Mouse (Mus musculus) hindbrain, embryonic 14.5 days (tissue): Measurements from ENCODE around the gene Tpsg1. TPM values are rescaled to one million over a fixed set of nuclear protein-coding genes. Genes with fewer than 3 reads are reported as not detected.

Experiments used
- ATAC-seq: fragments of 200-750 bp; cut with Nextera tagmentation; 2 replicates; pipeline ENCODE4 v1.8.0; 2017; ENCODE audit warnings: moderate number of reproducible peaks, mild to moderate bottlenecking, moderate TSS enrichment, moderate library complexity; ENCODE audit not compliant: low FRiP score
- DNase-seq: peaks from one replicate; pipeline ENCODE4 v3.0.0-alpha.2; 2015; ENCODE audit warnings: low spot score
- H3K27ac ChIP-seq: fragments of 300-500 bp; sonication (generic); 2 replicates; pipeline ENCODE4 v1.5.1; 2014; ENCODE audit warnings: mild to moderate bottlenecking, moderate library complexity
- H3K27me3 ChIP-seq: fragments of 300-500 bp; sonication (generic); 2 replicates; pipeline ENCODE4 v1.6.1; 2014; ENCODE audit warnings: mild to moderate bottlenecking, low read length, mixed read lengths; ENCODE audit not compliant: control insufficient read depth, insufficient read depth
- H3K36me3 ChIP-seq: fragments of 300-500 bp; sonication (generic); replicated peaks from 2 replicates; pipeline ENCODE4 v1.6.1; 2014; ENCODE audit not compliant: control insufficient read depth, insufficient read depth
- H3K4me1 ChIP-seq: fragments of 300-500 bp; sonication (generic); replicated peaks from 2 replicates; pipeline ENCODE4 v1.6.1; 2014; ENCODE audit warnings: antibody characterized with exemption, low read length, mixed read lengths; ENCODE audit not compliant: control insufficient read depth, insufficient read depth
- H3K4me2 ChIP-seq: fragments of 300-500 bp; sonication (generic); replicated peaks from 2 replicates; pipeline ENCODE4 v1.6.1; 2014; ENCODE audit warnings: mild to moderate bottlenecking, moderate library complexity
- H3K4me3 ChIP-seq: fragments of 300-500 bp; sonication (generic); replicated peaks from 2 replicates; pipeline ENCODE4 v1.5.1; 2014; ENCODE audit warnings: mild to moderate bottlenecking, low read length
- H3K9ac ChIP-seq: fragments of 300-500 bp; sonication (generic); 2 replicates; pipeline ENCODE4 v1.6.1; 2014
- H3K9me3 ChIP-seq: fragments of 300-500 bp; sonication (generic); 2 replicates; pipeline ENCODE4 v1.6.1; 2016; ENCODE audit warnings: low read length; ENCODE audit not compliant: control insufficient read depth
- WGBS: fragments of 180-500 bp; shearing (Covaris S2); extraction: QIAGEN DNeasy Blood & Tissue Kit; methylation state at CpG from one replicate; pipeline ENCODE4 v1.1.7; 2014; 5-methylcytosine and 5-hydroxymethylcytosine counted together
- polyA plus RNA-seq: library from polyadenylated mRNA; unstranded; fragments of >200 nt; fragmentation: Nextera tagmentation; extraction: Ambion mirVana; gene quantifications from 2 replicates; pipeline ENCODE4 v1.2.1, GENCODE M21; 2014

Gene Tpsg1
- polyA plus RNA-seq: 1.2 TPM in 1 of 2 replicates, not detected in the other

DNA sequence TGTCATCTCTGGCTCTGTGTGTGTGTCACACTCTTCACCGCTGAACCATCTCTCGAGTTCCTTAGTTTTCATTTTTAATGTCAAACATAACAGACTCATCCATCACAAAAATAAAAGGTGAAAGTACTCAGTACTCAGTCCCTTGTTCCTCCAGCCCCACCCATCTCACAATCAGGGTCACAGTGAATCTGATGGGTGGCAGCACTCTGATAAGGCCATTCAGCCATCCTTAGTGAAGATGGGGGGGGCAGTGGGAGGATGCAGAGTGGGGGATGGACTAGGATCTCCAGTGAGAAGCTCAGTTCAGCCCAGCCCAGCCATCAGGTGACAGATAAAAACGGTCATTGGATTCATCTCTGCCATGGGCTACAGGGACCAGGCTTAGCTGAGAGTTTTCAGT is at the start of gene Tpsg1:
Gene Tpsg1 (plus strand): TSS at position 301 of the 400 bp plus-strand sequence.
- H3K36me3 ChIP-seq: no peaks in the 10 kb centered on the region
- H3K27ac ChIP-seq: no peak within 1 kb of the TSS
- DNase-seq: no peak
- no peaks in the 10 kb centered on the region; the same call in 1 of the 2 replicates for H3K27me3 ChIP-seq
- 79% methylated on average over 3 of the region's 3 CpGs for WGBS
- H3K9ac ChIP-seq: no peak within 1 kb of the TSS
- no peak within 1 kb of the TSS for H3K4me3 ChIP-seq
- no peaks in the 10 kb centered on the region for H3K4me1 ChIP-seq
- ATAC-seq: no peak
- no peak within 1 kb of the TSS for H3K4me2 ChIP-seq
- no peaks in the 10 kb centered on the region for H3K9me3 ChIP-seq

DNA sequence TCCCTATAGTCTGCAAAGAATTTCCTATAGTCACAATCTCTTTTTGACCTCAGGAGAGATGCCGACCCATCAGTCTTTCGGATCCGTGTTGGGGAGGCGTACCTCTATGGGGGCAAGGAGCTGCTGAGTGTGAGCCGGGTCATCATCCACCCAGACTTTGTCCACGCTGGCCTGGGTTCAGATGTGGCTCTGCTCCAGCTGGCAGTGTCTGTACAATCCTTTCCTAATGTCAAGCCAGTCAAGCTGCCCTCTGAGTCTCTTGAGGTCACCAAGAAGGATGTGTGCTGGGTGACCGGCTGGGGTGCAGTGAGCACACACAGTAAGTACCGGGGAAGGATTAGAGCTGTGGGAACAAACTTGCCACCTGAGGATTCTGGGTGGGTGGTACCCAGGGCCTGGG is 48.3 kb upstream of the Tpsg1 start:
- H3K4me3 ChIP-seq: no peak overlapping the region
- H3K4me1 ChIP-seq: no peaks in the 10 kb centered on the region
- no peaks in the 10 kb centered on the region for H3K27me3 ChIP-seq
- H3K27ac ChIP-seq: no peak overlapping the region
- WGBS: 93% methylated on average over 8 of the region's 8 CpGs
- H3K9me3 ChIP-seq: no peaks in the 10 kb centered on the region
- no peak overlapping the region for H3K9ac ChIP-seq
- no peaks in the 10 kb centered on the region for H3K36me3 ChIP-seq
- ATAC-seq (no peak), DNase-seq (no peak)
- H3K4me2 ChIP-seq: no peak overlapping the region

DNA sequence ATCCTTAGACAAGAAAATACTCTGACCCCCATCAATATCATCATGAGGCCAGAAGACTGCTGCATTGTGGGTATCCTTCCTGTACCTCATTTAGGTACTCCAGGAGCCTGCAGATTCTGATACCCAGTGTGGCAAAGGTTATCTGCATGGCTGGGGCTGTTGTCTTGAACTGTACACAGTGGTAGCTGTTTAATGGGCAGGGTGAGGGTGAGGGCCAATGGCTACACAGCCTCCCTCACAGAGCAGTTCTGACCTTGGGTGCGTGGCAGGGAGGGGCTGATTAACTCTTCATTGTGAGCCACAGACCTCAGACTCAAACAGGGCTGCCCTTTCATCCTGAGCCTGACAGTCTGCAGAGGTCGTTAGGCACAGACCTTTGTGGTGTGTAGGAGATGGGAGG is 46.1 kb upstream of the Tpsg1 start:
- H3K36me3 ChIP-seq: no peaks in the 10 kb centered on the region
- no peak for DNase-seq
- WGBS: 35% methylated on average over 2 of the region's 2 CpGs
- H3K9me3 ChIP-seq: no peaks in the 10 kb centered on the region
- H3K9ac ChIP-seq: no peak overlapping the region
- no peak for ATAC-seq
- H3K4me1 ChIP-seq: no peaks in the 10 kb centered on the region
- H3K27ac ChIP-seq: no peak overlapping the region
- no peak overlapping the region for H3K4me2 ChIP-seq
- no peaks in the 10 kb centered on the region for H3K27me3 ChIP-seq
- H3K4me3 ChIP-seq: no peak overlapping the region

DNA sequence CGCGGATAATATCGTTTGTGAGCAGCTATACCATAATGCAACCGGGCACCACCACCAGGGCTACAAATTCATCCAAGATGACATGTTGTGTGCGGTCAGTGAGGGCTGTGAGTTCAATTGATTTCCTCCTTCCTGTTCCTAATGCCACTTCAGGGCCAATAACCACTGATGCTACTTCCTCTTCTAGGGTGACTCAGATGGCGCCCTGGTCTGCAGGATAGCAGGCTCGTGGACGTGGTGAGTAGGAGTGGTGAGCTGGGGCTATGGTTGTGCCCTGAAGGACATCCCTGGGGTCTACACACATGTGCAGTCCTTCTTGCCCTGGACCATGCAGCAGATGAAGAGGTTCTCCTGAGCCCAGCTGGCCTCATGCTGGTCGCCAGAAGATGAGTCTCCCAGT is 36.8 kb upstream of the Tpsg1 start:
- ATAC-seq (no peak), DNase-seq (no peak)
- Histone ChIP-seq H3K4me3 (no peak overlapping the region), H3K4me1 (no peaks in the 10 kb centered on the region), H3K27ac (no peak overlapping the region), H3K9me3 (no peaks in the 10 kb centered on the region), H3K4me2 (no peak overlapping the region), H3K9ac (no peak overlapping the region), H3K27me3 (no peaks in the 10 kb centered on the region), H3K36me3 (no peaks in the 10 kb centered on the region)
- WGBS: 83% methylated on average over 9 of the region's 9 CpGs

DNA sequence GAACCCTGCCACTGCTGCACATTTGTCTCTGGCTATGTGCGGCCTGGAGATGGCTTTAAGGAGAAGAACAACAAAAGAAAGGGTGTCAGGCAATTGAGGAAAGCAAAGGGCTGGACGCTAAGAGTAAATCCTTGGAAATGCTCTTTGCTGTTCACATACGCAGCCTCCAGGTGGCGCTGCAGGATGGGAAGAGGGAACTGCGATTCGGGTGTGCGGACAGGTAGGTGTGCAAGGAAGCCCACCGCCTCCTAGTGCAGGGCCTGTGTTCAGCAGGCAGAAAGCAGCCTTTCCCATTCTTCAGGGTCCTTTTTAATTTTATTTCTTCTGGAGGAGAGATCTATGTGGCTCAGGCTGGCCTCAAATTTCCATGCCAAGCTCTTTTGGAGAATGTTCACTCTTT is 35.1 kb upstream of the Tpsg1 start:
- WGBS: 4% methylated on average over 8 of the region's 8 CpGs
- Histone ChIP-seq H3K27me3 (no peaks in the 10 kb centered on the region), H3K9ac (no peak overlapping the region), H3K9me3 (no peaks in the 10 kb centered on the region), H3K4me3 (no peak overlapping the region), H3K36me3 (no peaks in the 10 kb centered on the region), H3K4me1 (no peaks in the 10 kb centered on the region), H3K4me2 (no peak overlapping the region), H3K27ac (no peak overlapping the region)
- ATAC-seq: no peak
- DNase-seq: peak; percentile 85

DNA sequence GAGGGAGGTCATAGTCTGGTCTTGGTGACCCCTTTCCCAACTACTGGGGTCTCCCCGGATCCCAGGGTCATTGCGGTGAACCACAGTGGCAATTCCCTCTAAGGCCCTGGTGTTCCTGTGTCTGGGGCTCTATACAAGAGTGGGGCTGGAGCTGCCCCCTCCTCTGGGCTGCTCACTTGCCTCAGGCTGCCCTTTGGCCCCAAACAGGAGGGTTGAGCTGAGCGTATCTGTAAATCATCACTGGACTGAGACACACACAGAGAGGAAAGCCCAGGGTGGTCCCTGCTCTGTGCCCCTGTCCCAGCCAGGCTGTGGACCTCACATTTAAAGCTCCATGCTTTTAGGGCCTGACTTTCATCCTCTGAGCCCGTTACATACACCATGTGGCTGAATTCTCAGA is 30.9 kb upstream of the Tpsg1 start:
- DNase-seq (no peak), ATAC-seq (no peak)
- no peak overlapping the region for H3K4me2 ChIP-seq
- no peak overlapping the region for H3K9ac ChIP-seq
- H3K27me3 ChIP-seq: no peaks in the 10 kb centered on the region
- H3K36me3 ChIP-seq: no peaks in the 10 kb centered on the region
- no peaks in the 10 kb centered on the region for H3K9me3 ChIP-seq
- WGBS: 79% methylated on average over 4 of the region's 4 CpGs
- no peak overlapping the region for H3K27ac ChIP-seq
- no peak overlapping the region for H3K4me3 ChIP-seq
- H3K4me1 ChIP-seq: no peaks in the 10 kb centered on the region

DNA sequence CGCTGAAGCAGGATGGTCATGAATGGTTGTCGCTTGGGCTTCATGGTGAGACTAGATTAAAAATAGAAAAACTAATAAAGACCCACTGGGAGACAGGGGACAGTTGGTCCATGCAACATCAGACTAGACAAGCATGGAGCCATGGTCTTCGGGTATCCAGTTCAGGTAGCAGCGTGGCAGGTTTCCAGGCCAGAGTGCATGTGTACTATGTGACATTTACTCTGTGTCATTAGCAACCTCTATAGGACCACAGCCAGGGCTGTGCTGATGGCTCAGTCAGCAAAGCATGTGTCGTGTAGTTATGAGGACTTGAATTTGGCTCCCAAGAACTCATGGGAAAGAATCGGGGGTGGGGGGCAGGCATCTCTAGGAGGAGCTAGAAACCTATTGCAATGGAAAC is 29.1 kb upstream of the Tpsg1 start:
- no peak for ATAC-seq
- 84% methylated on average over 6 of the region's 6 CpGs for WGBS
- no peaks in the 10 kb centered on the region for H3K9me3 ChIP-seq

DNA sequence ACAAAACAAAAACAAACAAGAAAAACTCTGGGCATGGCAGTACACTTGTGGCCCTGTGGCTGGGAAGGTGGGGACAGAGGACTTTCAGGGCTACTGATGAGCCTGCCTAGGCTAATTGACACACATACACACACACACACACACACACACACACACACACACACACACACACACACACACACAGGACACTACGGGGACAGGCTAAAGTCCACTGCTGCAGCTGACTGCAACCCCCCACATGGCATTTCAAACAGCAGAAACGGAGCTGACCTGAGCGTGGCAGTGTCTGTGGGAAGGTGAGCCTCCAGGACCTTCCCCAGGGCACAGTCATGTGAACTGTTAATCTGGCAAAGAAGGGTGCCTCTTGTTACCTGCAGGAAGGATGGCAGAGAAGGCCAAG is 27.6 kb upstream of the Tpsg1 start:
- DNase-seq (no peak), ATAC-seq (no peak)
- H3K9ac ChIP-seq: no peak overlapping the region
- H3K36me3 ChIP-seq: no peaks in the 10 kb centered on the region
- no peak overlapping the region for H3K27ac ChIP-seq
- H3K4me1 ChIP-seq: no peaks in the 10 kb centered on the region
- WGBS: 59% methylated on average over 3 of the region's 3 CpGs
- no peak overlapping the region for H3K4me2 ChIP-seq
- H3K27me3 ChIP-seq: no peaks in the 10 kb centered on the region
- no peaks in the 10 kb centered on the region for H3K9me3 ChIP-seq
- no peak overlapping the region for H3K4me3 ChIP-seq

More for the DNA sequence above, 29.1 kb upstream of the Tpsg1 start:
- H3K4me2 ChIP-seq: no peak overlapping the region
- H3K27ac ChIP-seq: no peak overlapping the region
- H3K9ac ChIP-seq: no peak overlapping the region
- no peak overlapping the region for H3K4me3 ChIP-seq
- DNase-seq: no peak
- no peaks in the 10 kb centered on the region for H3K27me3 ChIP-seq
- no peaks in the 10 kb centered on the region for H3K36me3 ChIP-seq
- H3K4me1 ChIP-seq: no peaks in the 10 kb centered on the region

DNA sequence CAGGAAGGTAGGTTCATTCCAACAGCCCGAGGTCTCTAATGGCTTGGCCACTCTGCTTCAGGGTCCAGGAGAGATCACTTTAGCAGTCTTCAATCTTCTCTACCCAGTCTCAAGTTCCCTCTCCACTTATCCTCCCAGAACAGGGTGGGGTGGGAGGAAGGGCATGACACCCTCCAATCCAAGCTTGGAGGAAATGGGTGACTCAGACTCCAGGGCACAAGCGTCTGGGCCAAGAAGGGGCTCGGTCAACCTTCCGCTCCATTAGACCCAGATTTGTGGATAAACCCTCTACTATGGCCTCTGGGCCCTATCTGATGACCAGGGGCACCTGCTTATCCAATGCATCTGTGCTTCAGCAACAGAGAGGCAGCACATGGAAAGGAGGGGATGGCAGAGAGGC is 23.6 kb upstream of the Tpsg1 start, which contains the start of gene Tpsab1:
Gene Tpsab1 (minus strand): TSS at position 101 of the 400 bp plus-strand sequence.
- Histone ChIP-seq H3K27me3 (no peaks in the 10 kb centered on the region), H3K36me3 (no peaks in the 10 kb centered on the region), H3K4me1 (no peaks in the 10 kb centered on the region), H3K4me3 (no peak within 1 kb of the TSS), H3K9me3 (no peaks in the 10 kb centered on the region), H3K9ac (no peak within 1 kb of the TSS), H3K27ac (no peak within 1 kb of the TSS), H3K4me2 (no peak within 1 kb of the TSS)
- ATAC-seq (no peak), DNase-seq (no peak)
- WGBS: 93% methylated on average over 4 of the region's 4 CpGs

DNA sequence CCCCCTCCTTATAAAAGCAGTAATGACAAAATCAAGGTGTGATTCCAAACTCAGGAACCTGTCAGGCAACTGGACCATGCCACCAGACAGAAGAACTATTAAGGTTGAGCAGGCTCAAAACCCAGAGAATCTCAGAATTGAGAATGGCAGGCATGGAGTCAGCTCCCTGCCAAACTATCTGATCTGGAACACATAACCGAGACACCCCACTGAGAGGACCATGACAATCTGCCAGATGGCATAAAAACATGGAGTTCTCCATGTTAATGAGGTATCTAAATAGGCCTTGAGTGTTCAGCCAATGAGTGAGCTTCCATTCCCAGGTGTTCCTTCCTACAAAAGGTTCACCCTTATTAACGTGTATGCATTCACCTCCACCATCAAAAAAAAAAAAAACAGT is 7.8 kb upstream of the Tpsg1 start:
- no peak for DNase-seq
- Histone ChIP-seq H3K27me3 (no peaks in the 10 kb centered on the region; the same call in 1 of the 2 replicates), H3K9ac (no peak overlapping the region), H3K4me2 (no peak overlapping the region), H3K27ac (no peak overlapping the region), H3K36me3 (no peaks in the 10 kb centered on the region), H3K4me3 (no peak overlapping the region), H3K9me3 (no peaks in the 10 kb centered on the region), H3K4me1 (no peaks in the 10 kb centered on the region)
- no peak for ATAC-seq
- 60% methylated on average over 2 of the region's 2 CpGs for WGBS
